Mouse (Mus musculus): Measurements from ENCODE around the gene Dpf2. TPM values are rescaled to one million over a fixed set of nuclear protein-coding genes. Genes with fewer than 3 reads are reported as not detected.
"Not testable (repeated sequence)": the region's sequence is repeated elsewhere in the genome, so short reads cannot be mapped to it uniquely, and the experiment has no call there.

Gene Dpf2
- polyA plus RNA-seq, 1 experiment: 99.0 TPM

GRCm38 (mm10) chr19:5887234-5887815 lies 25.5 kb downstream of the Dpf2 start:
- Histone ChIP-seq H3K27ac (ENCODE audit: insufficient read depth, low read length) (no peak overlapping the region), H3K4me1 (ENCODE audit: control insufficient read depth, insufficient read depth, low read length) (no peaks in the 10 kb centered on the region), H3K4me3 (ENCODE audit: insufficient read depth, low read length) (no peak overlapping the region)
- TF ChIP-seq CTCF (IDR thresholded peaks at IDR 0.05; ENCODE audit: extremely low read depth, insufficient read depth, low read length): no peak
- no peak for TF ChIP-seq POLR2A (IDR thresholded peaks at IDR 0.05; ENCODE audit: extremely low read depth, insufficient read depth, low read length)

DNA sequence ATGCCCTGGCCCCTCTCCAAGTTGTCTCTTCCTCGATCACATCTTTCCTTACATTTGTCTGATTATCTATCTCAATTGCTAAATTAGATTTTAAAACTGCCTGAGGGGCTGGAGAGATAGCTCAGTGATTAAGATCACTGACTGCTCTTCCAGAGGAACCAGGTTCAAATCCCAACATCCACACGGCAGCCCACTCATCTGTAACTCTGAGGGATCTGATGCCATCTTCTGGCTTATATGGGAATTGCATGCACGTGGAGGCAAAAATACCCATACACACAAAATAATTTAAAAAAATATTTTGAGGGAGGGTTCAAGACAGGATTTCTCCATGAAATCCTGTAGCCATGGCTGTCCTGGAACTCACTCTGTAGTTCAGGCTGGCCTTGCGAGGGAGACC lies 27.0 kb downstream of the Dpf2 start:
- Histone ChIP-seq H3K4me1 (ENCODE audit: control insufficient read depth, insufficient read depth, low read length) (no peaks in the 10 kb centered on the region), H3K4me3 (ENCODE audit: insufficient read depth, low read length) (no peak overlapping the region), H3K27ac (ENCODE audit: insufficient read depth, low read length) (no peak overlapping the region)
- TF ChIP-seq CTCF (IDR thresholded peaks at IDR 0.05; ENCODE audit: extremely low read depth, insufficient read depth, low read length) (peak; percentile 16; the same call in 1 of the 2 replicates), POLR2A (IDR thresholded peaks at IDR 0.05; ENCODE audit: extremely low read depth, insufficient read depth, low read length) (no peak)

DNA sequence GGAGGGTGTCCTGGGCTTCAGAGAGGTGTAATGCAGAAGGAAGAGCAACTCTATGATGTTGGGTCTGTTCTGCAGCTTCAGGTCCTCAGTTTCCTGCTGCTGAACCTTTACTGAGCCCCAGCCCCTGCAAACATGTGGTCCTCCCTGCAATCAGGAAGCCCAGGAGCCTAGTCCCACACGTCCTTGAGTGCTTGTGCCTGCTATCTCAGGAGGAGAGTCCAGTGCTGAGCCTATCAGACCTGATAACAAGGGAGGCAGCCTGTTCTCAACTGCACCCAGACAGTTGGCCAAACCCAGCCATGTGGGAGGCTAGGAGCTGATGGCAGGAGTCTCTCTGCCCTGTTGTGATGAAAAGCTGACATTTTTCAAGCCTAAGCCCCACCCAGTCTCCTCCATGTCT lies 28.9 kb downstream of the Dpf2 start:
- Histone ChIP-seq H3K4me3 (ENCODE audit: insufficient read depth, low read length) (no peak overlapping the region), H3K27ac (ENCODE audit: insufficient read depth, low read length) (no peak overlapping the region), H3K4me1 (ENCODE audit: control insufficient read depth, insufficient read depth, low read length) (no peaks in the 10 kb centered on the region)
- no peak for TF ChIP-seq POLR2A (IDR thresholded peaks at IDR 0.05; ENCODE audit: extremely low read depth, insufficient read depth, low read length)
- no peak for TF ChIP-seq CTCF (IDR thresholded peaks at IDR 0.05; ENCODE audit: extremely low read depth, insufficient read depth, low read length)

- not testable (repeated sequence) for H3K27ac ChIP-seq (ENCODE audit: insufficient read depth, low read length); H3K4me1 ChIP-seq (ENCODE audit: control insufficient read depth, insufficient read depth, low read length); H3K4me3 ChIP-seq (ENCODE audit: insufficient read depth, low read length)
Measured at GRCm38 (mm10) chr19:5882079-5882478, 30.7 kb downstream of the Dpf2 start.

DNA sequence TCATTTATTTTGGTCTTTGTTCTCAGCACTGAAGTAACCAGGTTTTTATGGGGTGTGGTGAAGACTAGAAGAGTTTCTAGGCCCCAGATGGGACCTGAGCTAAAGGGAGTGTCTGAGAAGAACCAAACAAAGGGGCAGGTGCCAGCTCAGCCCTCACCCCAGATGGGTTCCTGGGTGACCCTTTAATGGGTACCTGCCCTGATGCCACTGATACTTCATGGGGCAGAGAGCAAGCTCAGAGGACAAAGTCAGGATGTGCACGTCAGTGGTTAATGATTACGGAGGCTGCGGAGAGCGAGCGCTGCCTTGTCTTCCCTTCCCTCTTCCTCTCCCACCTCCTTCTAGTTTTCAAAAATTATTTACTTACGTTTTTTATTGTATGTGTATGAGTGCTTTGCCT lies 31.7 kb downstream of the Dpf2 start:
- no peak for TF ChIP-seq CTCF (IDR thresholded peaks at IDR 0.05; ENCODE audit: extremely low read depth, insufficient read depth, low read length)
- no peak for TF ChIP-seq POLR2A (IDR thresholded peaks at IDR 0.05; ENCODE audit: extremely low read depth, insufficient read depth, low read length)
- Histone ChIP-seq H3K4me3 (ENCODE audit: insufficient read depth, low read length) (no peak overlapping the region), H3K27ac (ENCODE audit: insufficient read depth, low read length) (no peak overlapping the region), H3K4me1 (ENCODE audit: control insufficient read depth, insufficient read depth, low read length) (no peaks in the 10 kb centered on the region)

DNA sequence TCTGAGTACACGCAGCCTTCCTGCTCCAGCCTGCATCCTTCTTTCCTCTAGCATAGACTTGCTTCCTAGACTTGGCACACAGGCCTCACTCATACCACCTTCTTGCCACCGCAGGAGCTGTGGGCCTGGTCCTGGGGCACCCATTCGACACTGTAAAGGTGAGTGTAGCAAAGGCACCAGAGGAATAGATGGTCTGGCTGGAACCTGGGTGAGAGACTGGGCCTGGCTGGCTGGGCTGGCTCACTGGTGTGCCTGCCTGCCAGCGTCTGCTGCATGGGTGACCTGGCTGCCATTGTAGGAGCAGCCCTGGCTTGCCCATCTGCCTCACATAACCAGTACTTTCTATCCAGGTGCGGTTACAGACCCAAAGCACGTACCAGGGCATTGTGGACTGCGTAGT lies 33.1 kb downstream of the Dpf2 start:
- H3K27ac ChIP-seq (ENCODE audit: insufficient read depth, low read length): no peak overlapping the region

DNA sequence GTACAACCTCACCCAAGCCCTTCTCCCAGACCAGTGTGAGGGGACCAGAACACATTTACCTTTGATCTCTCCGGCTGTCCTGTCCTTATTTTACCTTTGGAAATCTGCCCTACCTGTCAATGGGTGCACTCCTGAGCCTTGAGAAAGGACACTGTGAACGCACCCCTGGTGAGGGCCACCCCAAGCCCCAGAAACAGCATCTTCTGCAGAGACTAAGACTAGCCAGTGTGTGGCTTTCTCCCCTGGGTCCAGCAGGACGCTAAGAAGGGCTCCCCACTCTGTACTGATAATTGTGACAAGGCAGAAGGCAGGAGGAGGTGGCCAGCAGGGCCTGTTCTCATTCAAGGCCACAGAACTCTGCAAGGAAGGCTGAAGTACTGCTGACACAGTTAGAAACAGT lies 33.9 kb downstream of the Dpf2 start:
- no peak overlapping the region for H3K27ac ChIP-seq (ENCODE audit: insufficient read depth, low read length)

More for the DNA sequence above, 33.1 kb downstream of the Dpf2 start:
- Histone ChIP-seq H3K4me1 (ENCODE audit: control insufficient read depth, insufficient read depth, low read length) (no peaks in the 10 kb centered on the region), H3K4me3 (ENCODE audit: insufficient read depth, low read length) (no peak overlapping the region)
- TF ChIP-seq POLR2A (IDR thresholded peaks at IDR 0.05; ENCODE audit: extremely low read depth, insufficient read depth, low read length): no peak
- no peak for TF ChIP-seq CTCF (IDR thresholded peaks at IDR 0.05; ENCODE audit: extremely low read depth, insufficient read depth, low read length)

DNA sequence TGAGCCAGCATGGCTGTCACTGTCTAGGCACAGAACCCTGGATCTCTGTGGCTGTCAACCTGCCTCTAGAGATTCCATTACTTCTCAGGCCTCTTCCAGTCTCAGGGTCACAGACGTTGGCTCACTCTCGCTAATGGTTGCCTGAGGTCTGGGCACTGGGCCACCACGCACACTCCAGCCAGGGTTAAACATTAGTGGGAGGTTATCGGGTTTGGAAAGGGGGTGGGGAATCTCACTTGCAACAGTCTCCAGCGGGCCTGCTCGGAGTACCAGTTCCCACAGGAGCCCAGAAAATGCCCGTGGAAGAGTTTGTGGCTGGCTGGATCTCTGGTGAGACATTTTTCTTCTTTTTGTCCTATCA lies 34.5 kb downstream of the Dpf2 start:
- Histone ChIP-seq H3K4me1 (ENCODE audit: control insufficient read depth, insufficient read depth, low read length) (no peaks in the 10 kb centered on the region), H3K4me3 (ENCODE audit: insufficient read depth, low read length) (no peak overlapping the region), H3K27ac (ENCODE audit: insufficient read depth, low read length) (no peak overlapping the region)
- no peak for TF ChIP-seq CTCF (IDR thresholded peaks at IDR 0.05; ENCODE audit: extremely low read depth, insufficient read depth, low read length)
- no peak for TF ChIP-seq POLR2A (IDR thresholded peaks at IDR 0.05; ENCODE audit: extremely low read depth, insufficient read depth, low read length)

More for the DNA sequence above, 33.9 kb downstream of the Dpf2 start:
- H3K4me1 ChIP-seq (ENCODE audit: control insufficient read depth, insufficient read depth, low read length): no peaks in the 10 kb centered on the region
- H3K4me3 ChIP-seq (ENCODE audit: insufficient read depth, low read length): no peak overlapping the region
- TF ChIP-seq CTCF (IDR thresholded peaks at IDR 0.05; ENCODE audit: extremely low read depth, insufficient read depth, low read length) (no peak), POLR2A (IDR thresholded peaks at IDR 0.05; ENCODE audit: extremely low read depth, insufficient read depth, low read length) (no peak)

DNA sequence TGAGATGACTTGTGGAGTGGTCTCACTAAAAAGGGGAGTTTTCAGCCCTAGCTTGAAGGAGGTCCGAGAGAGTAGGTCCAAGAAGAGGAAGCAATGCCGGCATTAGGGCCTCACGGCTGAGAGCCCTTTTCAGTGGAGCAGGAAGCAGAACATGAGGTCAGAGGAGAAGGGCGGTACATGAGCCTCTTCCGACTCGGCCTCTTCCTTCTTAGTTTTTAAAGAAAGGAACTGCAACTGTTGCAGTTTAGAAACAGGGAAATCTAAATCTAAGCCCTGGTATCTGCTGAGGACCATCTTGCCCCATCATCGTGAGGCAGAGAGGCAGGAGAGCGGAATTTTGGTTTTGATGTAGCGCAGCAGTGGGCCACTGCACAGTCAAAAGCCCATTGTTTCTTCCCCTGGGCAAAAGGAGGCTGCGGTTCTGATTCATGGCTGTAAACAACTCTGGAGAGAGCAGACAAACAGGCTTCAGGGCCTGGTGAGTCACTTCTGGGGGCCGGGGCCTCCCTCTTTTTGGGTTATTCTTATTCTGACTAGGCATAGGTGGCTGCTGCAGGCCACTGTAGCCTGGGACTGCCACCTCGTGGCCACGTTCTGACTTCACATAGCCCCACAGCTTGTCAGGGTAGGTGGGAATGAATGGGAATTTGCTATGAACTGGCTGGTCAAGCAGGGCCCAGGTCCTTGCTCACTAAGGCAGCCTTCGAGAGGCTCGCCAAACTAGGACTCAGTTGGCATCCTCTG lies 35.0 kb downstream of the Dpf2 start, which contains the start of gene Slc25a45:
Gene Slc25a45, plus strand, starts transcription at position 191 of the 744 bp plus-strand sequence.
- no peak within 1 kb of the TSS for H3K4me3 ChIP-seq (ENCODE audit: insufficient read depth, low read length)
- TF ChIP-seq CTCF (IDR thresholded peaks at IDR 0.05; ENCODE audit: extremely low read depth, insufficient read depth, low read length): peak; percentile 85
- TF ChIP-seq POLR2A (IDR thresholded peaks at IDR 0.05; ENCODE audit: extremely low read depth, insufficient read depth, low read length): no peak
- no peaks in the 10 kb centered on the region for H3K4me1 ChIP-seq (ENCODE audit: control insufficient read depth, insufficient read depth, low read length)
- H3K27ac ChIP-seq (ENCODE audit: insufficient read depth, low read length): peak within 1 kb of the TSS; percentile 68

- Histone ChIP-seq H3K4me1 (ENCODE audit: control insufficient read depth, insufficient read depth, low read length) (no peaks in the 10 kb centered on the region; the same call in 1 of the 2 replicates), H3K27ac (ENCODE audit: insufficient read depth, low read length) (peak within 1 kb of the TSS; percentile 36; the same call in 1 of the 2 replicates), H3K4me3 (ENCODE audit: insufficient read depth, low read length) (peak within 1 kb of the TSS; percentile 61)
- TF ChIP-seq CTCF (IDR thresholded peaks at IDR 0.05; ENCODE audit: extremely low read depth, insufficient read depth, low read length) (no peak), POLR2A (IDR thresholded peaks at IDR 0.05; ENCODE audit: extremely low read depth, insufficient read depth, low read length) (peak; percentile 70; the same call in 1 of the 2 replicates)
Measured at GRCm38 (mm10) chr19:5874969-5875480, 37.8 kb downstream of the Dpf2 start, which contains the start of gene Frmd8. TSS of gene Frmd8 (minus strand) at chr19:5875274.
